Mouse (Mus musculus) brown adipose tissue, adult 24 weeks (tissue): Measurements from ENCODE around the gene Spg11. TPM values are rescaled to one million over a fixed set of nuclear protein-coding genes. Genes with fewer than 3 reads are reported as not detected.

ENCODE experiments used
- H3K27ac ChIP-seq: fragments of 200-500 bp; replicated peaks from 2 replicates; pipeline ENCODE4 v1.5.1; 2012; ENCODE audit warnings: low read depth, mild to moderate bottlenecking, low read length
- H3K4me1 ChIP-seq: fragments of 200-500 bp; 2 replicates; pipeline ENCODE4 v1.6.1; 2012; ENCODE audit warnings: low read length, mixed read lengths; ENCODE audit not compliant: control insufficient read depth, insufficient read depth, insufficient read length
- H3K4me3 ChIP-seq: fragments of 200-500 bp; 2 replicates; pipeline ENCODE4 v1.5.1; 2012; ENCODE audit warnings: low read depth, mild to moderate bottlenecking, low read length, moderate library complexity; ENCODE audit not compliant: insufficient read depth
- polyA plus RNA-seq: library from polyadenylated mRNA; stranded (reverse); fragments of >200 nt; gene quantifications from 2 replicates; pipeline ENCODE4 v1.2.4, GENCODE M21; 2012; ENCODE audit not compliant: missing spikeins, insufficient read depth, insufficient read length

Spg11 gene
- polyA plus RNA-seq, result 6.1 and 7.8 TPM in 2 replicates

- Histone ChIP-seq H3K27ac (peak within 1 kb of the TSS; percentile 87), H3K4me1 (no peaks in the 10 kb centered on the region)
Measured at GRCm38 (mm10) chr2:122117961-122118958, at the start of gene Spg11. Spg11 (minus strand) TSS chr2:122118386.

GRCm38 (mm10) chr2:122164293-122164692 is 46.1 kb upstream of the Spg11 start:
- Histone ChIP-seq H3K27ac (0 out of 2 replicates have a peak overlapping the region, but pooled peaks have one; percentile 24), H3K4me1 (no peaks in the 10 kb centered on the region; the same call in none of the 2 replicates), H3K4me3 (peak overlapping the region; percentile 26; the same call in 1 of the 2 replicates)

More at GRCm38 (mm10) chr2:122117961-122118958, at the start of gene Spg11:
- H3K4me3 ChIP-seq, result peak within 1 kb of the TSS; percentile 95

GRCm38 (mm10) chr2:122163430-122164195 is 45.4 kb upstream of the Spg11 start:
- H3K27ac ChIP-seq, result 0 out of 2 replicates have a peak overlapping the region, but pooled peaks have one; percentile 24
- no peaks in the 10 kb centered on the region; the same call in none of the 2 replicates for H3K4me1 ChIP-seq
- peak overlapping the region; percentile 26; the same call in 1 of the 2 replicates for H3K4me3 ChIP-seq

- Histone ChIP-seq H3K4me3 (no peak overlapping the region), H3K27ac (no peak overlapping the region), H3K4me1 (no peaks in the 10 kb centered on the region; the same call in none of the 2 replicates)
Measured at GRCm38 (mm10) chr2:122162529-122162928, 44.3 kb upstream of the Spg11 start.

GRCm38 (mm10) chr2:122161542-122161941 is 43.4 kb upstream of the Spg11 start:
- H3K4me3 ChIP-seq, result no peak overlapping the region
- no peaks in the 10 kb centered on the region; the same call in none of the 2 replicates for H3K4me1 ChIP-seq
- no peak overlapping the region for H3K27ac ChIP-seq

- Histone ChIP-seq H3K4me3 (no peak within 1 kb of the TSS), H3K4me1 (no peaks in the 10 kb centered on the region; the same call in none of the 2 replicates), H3K27ac (no peak within 1 kb of the TSS)
Measured at GRCm38 (mm10) chr2:122160680-122161079, 42.5 kb upstream of the Spg11 start, which contains the start of gene Trim69. Trim69 (plus strand) TSS chr2:122160700.

GRCm38 (mm10) chr2:122159667-122160066 is 41.5 kb upstream of the Spg11 start:
- Histone ChIP-seq H3K4me1 (no peaks in the 10 kb centered on the region; the same call in none of the 2 replicates), H3K4me3 (no peak overlapping the region), H3K27ac (no peak overlapping the region)

- Histone ChIP-seq H3K4me1 (no peaks in the 10 kb centered on the region), H3K4me3 (no peak overlapping the region), H3K27ac (no peak overlapping the region; the same call in 1 of the 2 replicates)
Measured at GRCm38 (mm10) chr2:122158362-122158802, 40.2 kb upstream of the Spg11 start.

DNA sequence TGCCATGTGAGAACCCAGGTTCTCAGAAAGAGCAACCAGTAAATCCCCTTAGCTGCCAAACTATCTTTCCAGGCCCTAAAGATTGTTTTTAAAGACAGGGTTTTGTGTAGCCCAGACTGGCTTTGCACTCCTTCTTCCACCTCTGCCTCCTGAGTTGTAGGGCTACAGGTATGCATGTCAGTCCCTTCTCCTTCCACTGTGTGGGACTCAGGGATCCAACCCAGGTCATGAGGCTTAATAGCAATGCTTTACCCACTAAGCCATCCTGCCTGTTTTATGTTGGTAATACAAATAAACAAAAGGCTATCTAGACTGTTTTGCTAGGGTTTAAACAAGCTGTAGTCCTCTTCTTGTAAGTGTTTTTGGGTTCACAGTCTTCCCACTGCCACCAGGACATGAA is 39.4 kb upstream of the Spg11 start:
- no peaks in the 10 kb centered on the region for H3K4me1 ChIP-seq
- H3K27ac ChIP-seq, result no peak overlapping the region
- no peak overlapping the region for H3K4me3 ChIP-seq

DNA sequence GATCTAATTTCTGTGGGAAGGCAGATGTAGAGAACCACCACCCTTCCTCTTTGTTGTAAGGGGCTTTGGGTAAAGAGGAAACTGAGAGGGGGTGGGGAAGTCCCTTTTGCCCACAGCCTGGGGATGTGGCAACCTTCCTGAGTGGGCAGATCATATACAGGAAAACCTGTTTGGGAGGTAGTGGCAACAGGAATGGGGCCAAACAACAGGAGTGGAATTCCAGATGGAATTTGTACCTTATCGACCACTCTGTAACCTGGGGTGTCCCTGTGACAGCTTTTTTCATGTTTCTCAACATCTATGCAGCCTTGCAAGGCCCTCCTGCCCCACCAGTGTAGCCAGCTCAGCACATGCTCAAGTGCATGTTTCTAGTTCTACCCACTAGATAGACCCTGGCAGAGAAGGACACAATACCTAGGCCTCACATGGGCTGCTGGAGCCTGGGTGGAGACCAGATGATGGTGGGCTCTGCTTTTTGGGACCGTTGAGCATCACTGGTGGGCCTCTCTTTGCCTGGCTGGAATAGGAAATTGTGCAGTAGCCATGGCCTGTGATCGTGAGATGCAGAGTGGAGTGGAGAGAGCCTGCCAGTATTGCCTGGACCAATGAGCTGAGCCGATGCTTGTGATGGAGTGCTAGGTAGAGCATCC is 38.0 kb upstream of the Spg11 start:
- H3K27ac ChIP-seq, result no peak overlapping the region
- H3K4me1 ChIP-seq, result peaks cover 4% of the 10 kb centered on the region
- no peak overlapping the region for H3K4me3 ChIP-seq

GRCm38 (mm10) chr2:122155292-122155691 is 37.1 kb upstream of the Spg11 start:
- Histone ChIP-seq H3K4me1 (peaks cover 6% of the 10 kb centered on the region), H3K27ac (no peak overlapping the region), H3K4me3 (no peak overlapping the region)

DNA sequence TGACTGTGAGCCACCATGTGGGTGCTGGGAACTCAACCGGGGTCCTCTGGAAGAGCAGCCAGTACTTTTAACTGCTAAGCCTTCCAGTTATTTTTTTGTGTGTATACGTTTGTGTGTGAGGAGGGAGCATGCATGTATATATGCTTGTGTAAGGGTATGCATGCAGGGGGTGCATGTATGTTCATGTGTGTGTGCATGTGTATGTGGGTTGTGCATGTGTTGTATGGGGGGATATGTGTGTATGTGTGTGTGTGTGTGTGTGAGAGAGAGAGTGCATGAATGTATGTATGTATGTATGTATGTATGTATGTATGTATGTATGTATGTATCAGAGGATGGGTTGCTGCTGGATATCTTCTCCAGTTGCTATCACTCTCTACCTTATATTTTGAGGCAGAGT is 36.3 kb upstream of the Spg11 start:
- Histone ChIP-seq H3K4me1 (peaks cover 6% of the 10 kb centered on the region), H3K4me3 (no peak overlapping the region), H3K27ac (no peak overlapping the region)

DNA sequence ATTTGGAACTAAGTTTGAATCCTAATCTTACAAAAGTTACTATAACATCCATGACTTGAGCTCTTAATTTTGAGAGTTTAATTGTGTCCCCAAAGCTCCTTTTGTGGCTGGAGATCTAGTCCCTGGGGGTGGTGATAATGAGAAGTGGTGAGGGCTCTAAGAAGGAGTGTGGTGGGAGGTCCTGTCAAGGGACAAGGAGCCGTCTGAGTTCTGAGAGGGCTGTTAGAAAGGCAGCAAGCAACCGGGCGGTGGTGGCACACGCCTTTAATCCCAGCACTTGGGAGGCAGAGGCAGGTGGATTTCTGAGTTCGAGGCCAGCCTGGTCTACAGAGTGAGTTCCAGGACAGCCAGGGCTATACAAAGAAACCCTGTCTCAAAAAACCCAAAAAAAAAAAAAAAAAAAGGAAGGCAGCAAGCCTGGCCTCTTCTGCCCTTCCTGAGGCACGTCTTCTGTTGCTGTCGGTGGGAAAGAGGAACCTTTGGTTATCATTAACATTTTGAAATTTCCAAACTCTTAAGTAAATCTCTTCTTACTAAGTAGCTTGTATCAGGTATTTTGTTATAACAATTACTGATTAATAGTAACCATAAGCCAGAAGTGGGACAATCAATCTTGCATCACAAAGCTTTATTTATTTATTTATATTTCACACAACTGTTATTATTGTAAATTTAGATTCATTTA is 35.6 kb upstream of the Spg11 start:
- peaks cover 6% of the 10 kb centered on the region for H3K4me1 ChIP-seq
- no peak overlapping the region for H3K27ac ChIP-seq
- H3K4me3 ChIP-seq, result no peak overlapping the region

DNA sequence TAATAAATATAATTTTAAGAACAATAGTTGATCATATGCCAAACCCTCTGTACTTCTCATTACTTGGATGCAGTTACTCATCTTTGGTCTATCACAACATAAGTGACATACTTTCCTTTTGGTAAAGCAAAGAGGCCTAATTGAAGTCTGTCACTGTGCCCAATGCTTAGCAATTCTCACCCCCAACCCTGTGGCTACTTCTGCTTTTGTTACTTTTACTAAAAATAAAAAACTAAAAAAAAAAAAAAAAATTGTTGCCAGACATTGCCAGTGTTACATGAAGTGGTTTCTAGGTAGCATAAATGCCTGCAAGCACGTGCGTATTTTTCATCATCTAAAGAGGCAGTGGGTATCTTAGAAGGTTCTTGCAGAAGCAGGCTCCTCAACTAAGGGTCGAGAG is 34.7 kb upstream of the Spg11 start:
- Histone ChIP-seq H3K27ac (no peak overlapping the region), H3K4me1 (peaks cover 6% of the 10 kb centered on the region), H3K4me3 (no peak overlapping the region)
